Mouse (Mus musculus): ENCODE data around the gene Snx8. TPM values are rescaled to one million over a fixed set of nuclear protein-coding genes. Genes with fewer than 3 reads are reported as not detected.

Gene Snx8
- polyA plus RNA-seq, 1 experiment from 2014 or later, result 10.7 TPM

- ATAC-seq (replicated peaks; ENCODE audit: low FRiP score) (no peak), DNase-seq (ENCODE audit: low spot score) (no peak)
- H3K9ac ChIP-seq (ENCODE audit: low read depth, low read length), result no peak overlapping the region
- H3K4me2 ChIP-seq, result no peak overlapping the region
- no peak overlapping the region for H3K27ac ChIP-seq (ENCODE audit: low read depth, low read length)
- no peaks in the 10 kb centered on the region for H3K9me3 ChIP-seq (ENCODE audit: control insufficient read depth, low read length)
- no peak overlapping the region for H3K4me3 ChIP-seq (ENCODE audit: low read depth, low read length)
- peaks cover 4% of the 10 kb centered on the region; the same call in 1 of the 2 replicates for H3K4me1 ChIP-seq (replicated peaks; ENCODE audit: control insufficient read depth, insufficient read depth, low read length)
- no peaks in the 10 kb centered on the region for H3K27me3 ChIP-seq (replicated peaks; ENCODE audit: control insufficient read depth, insufficient read depth, low read length)
- H3K36me3 ChIP-seq (ENCODE audit: control insufficient read depth, insufficient read depth, low read length), result peaks cover 14% of the 10 kb centered on the region; the same call in 1 of the 2 replicates
- 65% methylated on average over 1 of the region's 1 CpGs for WGBS
Observed at GRCm38 (mm10) chr5:140346050-140346449, 43.0 kb downstream of the Snx8 start.

DNA sequence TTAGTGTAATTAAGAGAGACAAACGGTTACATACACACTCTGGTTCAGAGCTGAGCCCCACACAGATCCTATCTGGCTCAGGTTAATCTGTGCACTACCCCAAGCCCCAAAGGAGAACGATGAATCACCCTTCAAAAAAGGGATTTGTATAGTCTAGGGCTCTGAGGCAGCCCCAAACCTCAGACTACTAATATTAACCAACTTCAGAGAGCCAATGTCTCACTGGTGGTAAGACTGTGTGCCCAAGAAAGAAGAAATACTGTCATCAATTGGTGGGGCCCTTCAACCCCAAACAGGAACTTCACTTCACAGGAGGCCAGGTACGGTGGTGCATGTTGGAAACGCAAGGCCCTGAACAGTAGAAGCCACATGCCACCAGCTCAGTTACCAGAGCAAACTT lies 43.8 kb downstream of the Snx8 start:
- Histone ChIP-seq H3K4me2 (no peak overlapping the region), H3K4me3 (ENCODE audit: low read depth, low read length) (no peak overlapping the region), H3K27ac (ENCODE audit: low read depth, low read length) (no peak overlapping the region), H3K36me3 (ENCODE audit: control insufficient read depth, insufficient read depth, low read length) (peaks cover 15% of the 10 kb centered on the region; the same call in 1 of the 2 replicates), H3K27me3 (replicated peaks; ENCODE audit: control insufficient read depth, insufficient read depth, low read length) (no peaks in the 10 kb centered on the region), H3K4me1 (replicated peaks; ENCODE audit: control insufficient read depth, insufficient read depth, low read length) (peaks cover 4% of the 10 kb centered on the region; the same call in 1 of the 2 replicates), H3K9me3 (ENCODE audit: control insufficient read depth, low read length) (no peaks in the 10 kb centered on the region), H3K9ac (ENCODE audit: low read depth, low read length) (no peak overlapping the region)
- 90% methylated on average over 4 of the region's 4 CpGs for WGBS
- ATAC-seq (replicated peaks; ENCODE audit: low FRiP score), result no peak
- no peak for DNase-seq (ENCODE audit: low spot score)

GRCm38 (mm10) chr5:140342880-140343279 lies 46.2 kb downstream of the Snx8 start:
- H3K27me3 ChIP-seq (replicated peaks; ENCODE audit: control insufficient read depth, insufficient read depth, low read length), result no peaks in the 10 kb centered on the region

GRCm38 (mm10) chr5:140339836-140340235 lies 49.2 kb downstream of the Snx8 start:
- H3K36me3 ChIP-seq (ENCODE audit: control insufficient read depth, insufficient read depth, low read length), result peaks cover 31% of the 10 kb centered on the region
- H3K4me1 ChIP-seq (replicated peaks; ENCODE audit: control insufficient read depth, insufficient read depth, low read length), result no peaks in the 10 kb centered on the region
- no peak for ATAC-seq (replicated peaks; ENCODE audit: low FRiP score)

More at GRCm38 (mm10) chr5:140342880-140343279, 46.2 kb downstream of the Snx8 start:
- H3K4me2 ChIP-seq, result no peak overlapping the region
- H3K27ac ChIP-seq (ENCODE audit: low read depth, low read length), result no peak overlapping the region
- no peak overlapping the region for H3K4me3 ChIP-seq (ENCODE audit: low read depth, low read length)
- no peak overlapping the region for H3K9ac ChIP-seq (ENCODE audit: low read depth, low read length)
- WGBS, result 82% methylated on average over 4 of the region's 4 CpGs
- no peaks in the 10 kb centered on the region for H3K4me1 ChIP-seq (replicated peaks; ENCODE audit: control insufficient read depth, insufficient read depth, low read length)
- peaks cover 34% of the 10 kb centered on the region for H3K36me3 ChIP-seq (ENCODE audit: control insufficient read depth, insufficient read depth, low read length)
- ATAC-seq (replicated peaks; ENCODE audit: low FRiP score), result no peak
- 0 out of 2 replicates have a peak, but pooled peaks cover 2% of the 10 kb centered on the region for H3K9me3 ChIP-seq (ENCODE audit: control insufficient read depth, low read length)
- DNase-seq (ENCODE audit: low spot score), result no peak

DNA sequence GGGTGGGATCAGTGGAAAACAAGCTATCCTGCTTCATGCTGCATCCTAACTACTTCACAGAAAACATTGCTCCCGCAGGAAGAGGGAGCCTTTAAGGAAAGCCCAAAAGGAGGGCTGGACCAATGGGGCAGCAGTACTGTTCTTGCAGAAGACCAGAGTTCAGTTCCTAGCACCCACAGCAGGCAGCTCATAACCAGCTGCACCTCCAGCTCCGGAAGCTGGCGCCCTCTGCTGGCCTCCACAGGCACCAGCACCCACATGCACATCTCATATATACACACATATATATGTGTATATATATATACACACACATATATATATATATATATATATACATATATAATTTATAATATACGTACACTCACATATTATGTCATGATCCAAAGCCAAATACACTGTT lies 50.3 kb downstream of the Snx8 start:
- no peak overlapping the region for H3K9ac ChIP-seq (ENCODE audit: low read depth, low read length)
- 89% methylated on average over 4 of the region's 4 CpGs for WGBS
- H3K36me3 ChIP-seq (ENCODE audit: control insufficient read depth, insufficient read depth, low read length), result peaks cover 26% of the 10 kb centered on the region
- no peaks in the 10 kb centered on the region for H3K27me3 ChIP-seq (replicated peaks; ENCODE audit: control insufficient read depth, insufficient read depth, low read length)
- no peaks in the 10 kb centered on the region for H3K4me1 ChIP-seq (replicated peaks; ENCODE audit: control insufficient read depth, insufficient read depth, low read length)
- H3K4me2 ChIP-seq, result no peak overlapping the region
- DNase-seq (ENCODE audit: low spot score) (no peak), ATAC-seq (replicated peaks; ENCODE audit: low FRiP score) (no peak)
- 0 out of 2 replicates have a peak, but pooled peaks cover 2% of the 10 kb centered on the region for H3K9me3 ChIP-seq (ENCODE audit: control insufficient read depth, low read length)
- no peak overlapping the region for H3K4me3 ChIP-seq (ENCODE audit: low read depth, low read length)
- no peak overlapping the region for H3K27ac ChIP-seq (ENCODE audit: low read depth, low read length)

More at GRCm38 (mm10) chr5:140339836-140340235, 49.2 kb downstream of the Snx8 start:
- 80% methylated on average over 3 of the region's 3 CpGs for WGBS
- no peak for DNase-seq (ENCODE audit: low spot score)
- Histone ChIP-seq H3K4me3 (ENCODE audit: low read depth, low read length) (no peak overlapping the region), H3K27ac (ENCODE audit: low read depth, low read length) (no peak overlapping the region), H3K9me3 (ENCODE audit: control insufficient read depth, low read length) (0 out of 2 replicates have a peak, but pooled peaks cover 2% of the 10 kb centered on the region), H3K9ac (ENCODE audit: low read depth, low read length) (no peak overlapping the region), H3K4me2 (no peak overlapping the region), H3K27me3 (replicated peaks; ENCODE audit: control insufficient read depth, insufficient read depth, low read length) (no peaks in the 10 kb centered on the region)

- DNase-seq (ENCODE audit: low spot score), result no peak
- peaks cover 26% of the 10 kb centered on the region for H3K36me3 ChIP-seq (ENCODE audit: control insufficient read depth, insufficient read depth, low read length)
- H3K9me3 ChIP-seq (ENCODE audit: control insufficient read depth, low read length), result 0 out of 2 replicates have a peak, but pooled peaks cover 2% of the 10 kb centered on the region
- no peak overlapping the region for H3K9ac ChIP-seq (ENCODE audit: low read depth, low read length)
- H3K4me2 ChIP-seq, result no peak overlapping the region
- 71% methylated on average over 1 of the region's 1 CpGs for WGBS
- H3K27ac ChIP-seq (ENCODE audit: low read depth, low read length), result no peak overlapping the region
- H3K4me3 ChIP-seq (ENCODE audit: low read depth, low read length), result no peak overlapping the region
- H3K4me1 ChIP-seq (replicated peaks; ENCODE audit: control insufficient read depth, insufficient read depth, low read length), result peaks cover 9% of the 10 kb centered on the region; the same call in 1 of the 2 replicates
- no peaks in the 10 kb centered on the region for H3K27me3 ChIP-seq (replicated peaks; ENCODE audit: control insufficient read depth, insufficient read depth, low read length)
- no peak for ATAC-seq (replicated peaks; ENCODE audit: low FRiP score)
Observed at GRCm38 (mm10) chr5:140336680-140337079, 52.4 kb downstream of the Snx8 start.

GRCm38 (mm10) chr5:140333631-140334030 lies 55.4 kb downstream of the Snx8 start:
- Histone ChIP-seq H3K27me3 (replicated peaks; ENCODE audit: control insufficient read depth, insufficient read depth, low read length) (no peaks in the 10 kb centered on the region), H3K9me3 (ENCODE audit: control insufficient read depth, low read length) (0 out of 2 replicates have a peak, but pooled peaks cover 2% of the 10 kb centered on the region), H3K9ac (ENCODE audit: low read depth, low read length) (no peak overlapping the region), H3K4me3 (ENCODE audit: low read depth, low read length) (no peak overlapping the region), H3K36me3 (ENCODE audit: control insufficient read depth, insufficient read depth, low read length) (peaks cover 18% of the 10 kb centered on the region), H3K27ac (ENCODE audit: low read depth, low read length) (no peak overlapping the region), H3K4me2 (no peak overlapping the region), H3K4me1 (replicated peaks; ENCODE audit: control insufficient read depth, insufficient read depth, low read length) (peaks cover 14% of the 10 kb centered on the region)
- DNase-seq (ENCODE audit: low spot score) (no peak), ATAC-seq (replicated peaks; ENCODE audit: low FRiP score) (no peak)
- WGBS, result 20% methylated on average over 2 of the region's 2 CpGs

- no peak for DNase-seq (ENCODE audit: low spot score)
- Histone ChIP-seq H3K4me2 (peak overlapping the region; percentile 92), H3K4me1 (replicated peaks; ENCODE audit: control insufficient read depth, insufficient read depth, low read length) (peaks cover 14% of the 10 kb centered on the region), H3K27me3 (replicated peaks; ENCODE audit: control insufficient read depth, insufficient read depth, low read length) (no peaks in the 10 kb centered on the region), H3K27ac (ENCODE audit: low read depth, low read length) (peak overlapping the region; percentile 96; the same call in 1 of the 2 replicates), H3K4me3 (ENCODE audit: low read depth, low read length) (peak overlapping the region; percentile 84), H3K36me3 (ENCODE audit: control insufficient read depth, insufficient read depth, low read length) (peaks cover 12% of the 10 kb centered on the region), H3K9me3 (ENCODE audit: control insufficient read depth, low read length) (no peaks in the 10 kb centered on the region), H3K9ac (ENCODE audit: low read depth, low read length) (peak overlapping the region; percentile 95)
- ATAC-seq (replicated peaks; ENCODE audit: low FRiP score), result peak; percentile 64
- 45% methylated on average over 4 of the region's 4 CpGs for WGBS
Observed at GRCm38 (mm10) chr5:140332519-140332918, 56.5 kb downstream of the Snx8 start.

All from liver, embryonic 11.5 days (tissue).